Mouse (Mus musculus): ENCODE data around the gene Pradc1.

Pradc1 gene

GRCm38 (mm10) chr6:85399715-85400114 is 52.1 kb downstream of the Pradc1 start:
- no peak for DNase-seq (ENCODE audit: extremely low read depth, insufficient read length, low spot score)

- DNase-seq (ENCODE audit: extremely low read depth, insufficient read length, low spot score) = no peak
Observed at GRCm38 (mm10) chr6:85397165-85397564, 54.6 kb downstream of the Pradc1 start.
